Mouse (Mus musculus) lung, adult 2 months (tissue): Measurements from ENCODE around the gene Podn. TPM values are rescaled to one million over a fixed set of nuclear protein-coding genes. Genes with fewer than 3 reads are reported as not detected.

Source experiments
- DNase-seq: peaks from one replicate; pipeline ENCODE4 v3.0.0; 2022
- H3K4me1 ChIP-seq: fragments of 200-500 bp; 2 replicates; pipeline ENCODE4 v1.6.1; 2011; ENCODE audit warnings: low read length; ENCODE audit not compliant: control insufficient read depth, insufficient read depth
- H3K4me3 ChIP-seq: fragments of 200-500 bp; replicated peaks from 2 replicates; pipeline ENCODE3; 2011; ENCODE audit warnings: low read depth, mild to moderate bottlenecking, control low read depth, low read length; ENCODE audit errors: extremely low read depth
- CTCF ChIP-seq: fragments of 200-500 bp; IDR thresholded peaks from 2 replicates; pipeline ENCODE4 v1.5.1; 2011; ENCODE audit warnings: mild to moderate bottlenecking, low read length, control low read depth; ENCODE audit not compliant: insufficient read depth
- POLR2A ChIP-seq: fragments of 200-500 bp; IDR thresholded peaks from 2 replicates; pipeline ENCODE4 v1.6.1; 2011; ENCODE audit warnings: low read depth, mild to moderate bottlenecking, control low read depth, low read length, borderline replicate concordance; ENCODE audit errors: extremely low read depth
- WGBS: fragments of 180-500 bp; shearing (Covaris S2); methylation state at CpG from one replicate; pipeline ENCODE4 v1.1.7; 2018; 5-methylcytosine and 5-hydroxymethylcytosine counted together
- polyA plus RNA-seq: library from polyadenylated mRNA; depleted of rRNA; stranded (reverse); fragments of >200 nt; gene quantifications from 2 replicates; pipeline ENCODE4 v1.2.3, GENCODE M21; 2012

Podn gene
- polyA plus RNA-seq, 1 experiment, result 56.1 TPM

DNA sequence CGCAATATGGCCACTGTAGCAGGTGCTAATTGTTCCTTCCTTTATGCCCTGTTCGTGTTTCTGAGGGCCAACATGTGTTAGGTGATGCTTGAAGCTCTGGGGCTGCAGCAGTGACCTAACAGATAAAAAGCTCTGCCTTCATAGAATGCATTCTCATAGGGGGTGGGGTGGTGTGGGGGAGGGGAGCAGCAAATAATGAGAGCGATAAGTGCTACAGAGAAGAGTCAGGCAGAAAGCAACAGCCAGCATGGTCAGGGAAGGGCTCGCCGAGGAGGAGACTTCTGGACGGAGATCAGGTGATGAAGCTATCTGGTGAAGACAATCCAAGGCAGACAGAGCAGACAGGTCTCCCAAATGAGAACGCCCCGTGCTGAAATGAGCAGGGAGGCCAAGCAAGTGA lies 43.6 kb downstream of the Podn start:
- TF ChIP-seq POLR2A (no peak), CTCF (no peak)
- no peaks in the 10 kb centered on the region for H3K4me1 ChIP-seq
- DNase-seq, result no peak
- H3K4me3 ChIP-seq, result no peak overlapping the region
- WGBS, result 75% methylated on average over 8 of the region's 8 CpGs

DNA sequence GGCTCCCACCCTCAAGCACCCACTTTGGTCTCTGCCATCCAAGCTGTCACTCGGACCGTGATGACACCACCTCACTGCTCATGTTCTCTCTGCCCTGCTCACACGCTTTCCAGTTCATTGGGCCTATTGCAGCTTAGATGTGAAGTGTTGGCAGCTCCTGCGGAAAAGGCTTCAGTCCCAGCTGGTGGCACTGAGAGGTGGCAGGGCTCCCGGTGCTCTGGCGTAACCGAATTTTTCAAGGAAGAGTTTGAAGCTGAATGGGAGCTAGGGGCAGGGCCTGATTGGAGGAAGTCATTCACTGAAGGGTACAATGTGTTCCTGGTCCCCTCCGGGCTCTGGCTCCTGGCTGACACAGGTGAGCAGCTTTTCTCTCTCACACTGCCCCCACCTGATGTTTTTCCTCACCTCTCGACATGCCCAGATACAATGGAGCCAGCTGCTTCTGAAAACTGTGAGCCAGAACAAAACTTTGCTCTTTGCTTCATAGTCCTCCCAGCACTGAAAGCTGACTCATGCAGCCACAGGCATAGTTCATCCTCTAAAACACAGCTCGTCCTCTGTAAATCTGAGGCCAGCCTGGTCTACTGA lies 44.5 kb downstream of the Podn start:
- Histone ChIP-seq H3K4me1 (no peaks in the 10 kb centered on the region), H3K4me3 (no peak overlapping the region)
- no peak for DNase-seq
- WGBS, result 64% methylated on average over 10 of the region's 10 CpGs
- TF ChIP-seq POLR2A, result no peak
- no peak for TF ChIP-seq CTCF

DNA sequence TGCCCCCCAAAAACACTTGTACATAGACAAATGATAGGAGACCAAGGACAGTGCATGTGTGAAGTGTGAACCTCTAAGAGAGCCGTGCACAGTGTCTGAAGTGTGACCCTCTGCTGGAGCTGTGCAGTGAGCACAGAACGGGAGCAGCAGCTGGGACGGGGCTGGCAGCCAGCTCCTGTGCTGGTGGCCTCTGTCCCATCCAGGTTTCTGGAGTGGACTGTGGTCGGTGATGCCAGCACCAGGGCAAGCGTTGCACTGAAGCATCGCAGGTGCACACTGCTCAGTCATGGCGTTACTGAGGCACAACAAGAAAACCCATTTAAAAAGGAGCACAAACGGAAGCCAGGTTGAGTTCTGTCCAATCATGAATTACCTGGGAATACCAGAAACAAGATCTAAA lies 50.1 kb downstream of the Podn start:
- TF ChIP-seq POLR2A (no peak), CTCF (no peak)
- 74% methylated on average over 8 of the region's 8 CpGs for WGBS

DNA sequence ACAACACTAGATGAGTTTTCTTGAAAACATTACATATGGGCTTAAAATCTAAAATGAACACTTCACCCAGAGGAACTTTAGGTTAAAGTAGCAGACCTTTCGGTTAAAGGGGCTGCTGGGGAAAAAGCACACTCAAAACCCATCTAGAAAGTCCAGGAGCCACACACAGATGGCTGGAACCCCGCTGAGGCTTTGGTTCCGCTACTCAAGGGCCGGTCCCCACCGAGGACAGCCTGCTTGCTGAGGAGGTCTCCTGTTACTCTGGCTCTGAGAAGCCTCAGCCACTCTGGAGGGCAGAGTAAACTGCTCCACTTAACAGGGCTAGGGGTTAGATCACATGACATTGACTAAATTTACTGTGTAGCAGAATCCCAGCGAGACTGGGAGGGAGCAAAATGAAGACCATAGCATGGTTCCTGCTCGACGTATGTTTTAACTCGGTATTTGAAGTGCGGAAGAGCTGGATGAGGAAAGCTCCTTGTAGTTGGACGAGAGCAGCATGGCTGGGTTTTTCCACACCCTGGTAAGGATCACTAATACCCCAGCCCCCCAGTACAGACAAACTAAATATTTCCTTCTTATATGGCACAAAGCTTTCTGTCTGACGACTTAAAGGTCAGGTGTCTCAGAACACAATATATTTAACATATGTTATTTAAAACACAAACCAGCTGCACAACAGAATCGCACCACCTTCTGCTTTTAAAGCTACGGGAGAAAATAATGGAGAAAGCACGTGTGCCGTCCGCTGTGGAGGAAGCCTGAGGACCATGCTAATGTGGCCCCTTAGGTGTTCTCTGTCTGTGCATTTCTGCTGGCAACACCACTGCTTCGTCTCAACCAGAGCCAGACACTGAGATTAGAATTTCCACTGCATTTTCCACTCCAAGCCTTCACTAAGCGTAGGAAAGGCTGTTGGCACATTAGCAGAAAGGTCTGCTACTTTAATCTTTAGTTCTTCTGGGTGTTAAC lies 50.8 kb downstream of the Podn start:
- H3K4me3 ChIP-seq, result no peak overlapping the region
- WGBS, result 78% methylated on average over 19 of the region's 19 CpGs
- no peak for TF ChIP-seq POLR2A
- TF ChIP-seq CTCF, result no peak
- DNase-seq, result no peak
- no peaks in the 10 kb centered on the region for H3K4me1 ChIP-seq

More for the DNA sequence above, 50.1 kb downstream of the Podn start:
- DNase-seq, result no peak
- no peaks in the 10 kb centered on the region for H3K4me1 ChIP-seq
- no peak overlapping the region for H3K4me3 ChIP-seq

DNA sequence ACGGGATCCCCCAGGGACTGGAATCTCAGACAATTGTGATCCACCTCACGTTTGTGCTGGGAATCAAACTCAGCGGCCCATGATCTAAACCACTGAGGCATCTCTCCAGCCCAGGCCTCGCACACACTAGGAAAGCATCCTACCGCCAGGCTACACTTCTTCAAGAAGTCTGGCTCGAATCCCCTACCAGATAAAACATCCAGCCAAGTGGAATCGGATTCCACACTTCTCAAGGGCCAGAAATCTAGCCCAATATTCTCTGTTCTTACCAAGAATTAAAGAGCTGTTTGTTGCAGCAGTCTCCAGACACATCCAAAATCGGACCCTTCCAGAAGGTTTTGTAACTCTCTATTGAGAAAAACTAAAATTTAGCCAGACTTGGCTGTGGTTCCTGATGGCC lies 59.2 kb downstream of the Podn start:
- TF ChIP-seq POLR2A (no peak), CTCF (no peak)
- 70% methylated on average over 8 of the region's 8 CpGs for WGBS
- no peak for DNase-seq

DNA sequence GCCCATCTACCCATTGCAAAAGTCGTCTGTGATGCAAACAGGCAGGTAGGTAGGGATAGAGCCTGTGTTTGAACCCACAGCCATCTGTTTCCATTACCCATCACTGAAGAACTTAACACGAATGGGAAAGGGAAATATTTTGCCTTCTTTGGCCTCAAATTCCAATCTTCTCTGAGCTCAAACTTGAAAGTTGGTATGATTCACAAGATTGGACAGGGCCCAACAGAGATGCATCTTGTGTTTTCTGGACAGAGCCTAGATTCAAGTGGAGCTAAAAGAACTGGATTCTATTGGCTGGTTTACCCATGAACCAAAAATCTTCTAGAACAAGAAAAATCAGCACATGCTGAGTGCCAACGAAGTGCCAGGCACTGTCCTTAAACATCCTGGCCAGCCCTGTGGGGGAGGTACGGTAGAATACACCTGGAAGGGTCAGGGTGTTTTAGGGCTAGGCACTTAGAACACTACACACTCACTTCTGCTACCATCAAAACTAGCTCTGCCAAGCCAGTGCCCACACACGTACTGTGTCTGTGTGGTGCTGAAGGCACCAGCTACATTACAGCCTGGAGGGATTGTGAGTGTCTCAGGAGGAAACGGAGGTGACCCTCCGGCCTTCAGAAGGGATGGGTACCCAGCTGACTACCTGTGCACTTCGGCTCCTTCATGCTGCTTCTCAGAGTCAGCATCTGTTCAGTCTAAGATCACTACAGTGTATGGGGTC lies 63.0 kb downstream of the Podn start:
- DNase-seq, result no peak
- WGBS, result 82% methylated on average over 8 of the region's 8 CpGs
- TF ChIP-seq POLR2A (no peak), CTCF (no peak)
- Histone ChIP-seq H3K4me3 (no peak overlapping the region), H3K4me1 (peaks cover 8% of the 10 kb centered on the region)

More for the DNA sequence above, 59.2 kb downstream of the Podn start:
- H3K4me1 ChIP-seq, result peaks cover 2% of the 10 kb centered on the region; the same call in 1 of the 2 replicates
- no peak overlapping the region for H3K4me3 ChIP-seq

DNA sequence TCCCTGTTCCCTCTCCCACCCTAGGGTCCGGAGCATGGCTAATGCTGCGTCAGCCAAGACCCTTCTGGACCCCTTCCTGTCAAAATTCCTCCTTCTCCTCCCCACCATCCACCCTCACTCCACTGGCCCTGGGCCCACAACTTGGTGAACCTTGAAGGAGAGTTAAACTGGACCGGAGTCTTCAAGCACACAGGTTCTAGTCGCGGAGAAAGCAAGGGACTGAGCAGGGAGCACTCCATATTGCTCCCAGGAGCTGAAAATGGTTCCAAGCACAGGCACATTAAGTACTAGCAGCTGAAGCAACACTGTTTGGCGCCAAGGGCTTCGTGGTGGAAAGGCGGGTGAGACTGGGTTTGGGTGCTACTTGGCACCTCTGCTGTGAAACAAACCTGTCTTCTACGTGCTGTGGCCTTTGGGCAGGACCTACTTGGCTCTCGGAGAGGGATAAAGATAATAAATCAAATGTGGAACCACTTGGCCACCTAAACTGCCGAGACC lies 63.8 kb downstream of the Podn start:
- Histone ChIP-seq H3K4me1 (peaks cover 8% of the 10 kb centered on the region), H3K4me3 (peak overlapping the region; percentile 66)
- TF ChIP-seq CTCF, result no peak
- no peak for TF ChIP-seq POLR2A
- no peak for DNase-seq
- 47% methylated on average over 11 of the region's 11 CpGs for WGBS

DNA sequence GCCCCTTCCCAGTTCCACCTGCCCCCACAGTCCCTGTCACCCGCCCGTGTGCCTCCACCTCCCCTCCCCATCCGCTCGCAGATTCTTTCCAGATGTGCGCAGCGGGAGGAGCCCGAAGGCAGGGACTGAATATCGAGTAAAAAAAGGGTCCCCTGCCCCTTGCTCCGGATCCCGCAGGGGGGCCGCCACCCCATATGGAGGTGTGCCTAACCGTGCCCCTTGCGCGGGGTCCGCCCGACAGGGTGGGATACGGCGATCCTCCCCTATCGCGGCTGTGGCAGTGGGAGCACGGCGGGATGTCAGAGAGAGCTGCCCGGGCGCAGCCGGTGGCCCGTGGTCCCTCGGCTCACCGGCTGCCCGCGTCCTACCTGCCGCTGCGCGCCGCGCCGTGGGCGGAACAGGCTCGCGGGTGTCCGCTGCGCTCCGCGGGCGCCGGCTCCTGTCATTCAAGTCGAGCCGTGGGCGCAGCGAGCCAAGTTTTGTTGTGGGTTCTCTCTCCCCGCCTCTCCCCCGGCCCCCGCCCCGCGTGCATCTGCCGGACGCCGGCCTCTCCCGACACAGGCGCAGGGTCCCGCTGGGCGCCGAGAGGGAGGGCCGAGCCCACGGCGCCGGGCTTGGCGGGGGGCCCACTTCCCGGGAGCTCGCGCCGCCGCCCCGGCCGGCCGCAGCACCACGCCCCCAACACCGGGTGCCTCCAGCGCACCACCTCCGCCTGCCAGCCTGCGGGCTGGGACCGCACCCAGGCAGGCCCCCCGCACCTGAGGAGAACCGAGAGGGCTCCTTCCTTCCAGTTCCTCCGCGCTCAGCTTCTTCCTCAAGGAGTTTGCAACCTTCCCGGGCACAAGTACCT lies 64.5 kb downstream of the Podn start:
- TF ChIP-seq POLR2A (no peak), CTCF (no peak)
- peak overlapping the region; percentile 66 for H3K4me3 ChIP-seq
- H3K4me1 ChIP-seq, result peaks cover 8% of the 10 kb centered on the region
- under 1% methylated on average over 79 of the region's 86 CpGs for WGBS
- peak; percentile 43 for DNase-seq

DNA sequence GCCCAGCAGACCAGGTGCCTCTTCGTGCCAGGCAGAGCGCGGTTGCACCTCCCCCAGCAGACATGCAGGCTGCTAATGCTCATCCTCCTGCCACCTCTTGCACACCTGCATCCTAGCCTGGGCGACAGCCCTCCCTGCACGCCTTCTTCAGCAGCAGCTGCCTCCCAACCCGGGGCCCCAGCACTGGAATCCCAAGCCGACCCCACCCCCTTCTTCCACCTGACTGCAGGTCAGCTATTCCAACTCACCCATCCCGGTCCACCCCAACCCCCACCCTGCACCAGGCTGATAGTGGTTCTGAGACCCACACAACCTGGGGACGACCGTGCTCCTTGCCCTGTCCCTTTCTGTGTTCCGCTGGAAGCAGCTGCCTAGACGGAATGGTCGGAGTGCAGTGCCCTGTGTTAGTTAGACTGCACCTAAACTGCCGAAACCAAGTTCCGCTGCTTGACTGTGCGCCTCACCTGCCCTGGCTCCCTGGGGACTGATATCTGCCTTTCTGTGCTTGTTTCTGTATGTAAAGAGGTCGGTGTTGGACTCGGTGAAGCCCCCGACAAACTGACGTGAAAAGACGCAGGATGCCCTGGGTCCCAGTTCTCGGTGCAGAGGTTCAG lies 65.2 kb downstream of the Podn start:
- no peak for DNase-seq
- peaks cover 8% of the 10 kb centered on the region for H3K4me1 ChIP-seq
- H3K4me3 ChIP-seq, result peak overlapping the region; percentile 66
- WGBS, result 11% methylated on average over 22 of the region's 22 CpGs
- TF ChIP-seq CTCF (no peak), POLR2A (0 out of 2 replicates have a peak, but pooled peaks have one; percentile 6)
